Mouse (Mus musculus) gastrocnemius, postnatal 10 days (tissue): ENCODE measurements at regions not wholly inside any gene's neighbourhood (a gene's known extent, or its start where the extent isn't known, plus 50 kb on each side); places are given as distances from the start of the nearest gene placed in this dataset.

Experiments used
- DNase-seq: peaks from one replicate; pipeline ENCODE4 v3.0.0; 2021; ENCODE audit warnings: mixed read lengths
- microRNA-seq, 2 experiments: library from miRNA; unstranded; fragments of <30 nt; microRNA quantifications; one replicate each; pipeline ENCODE4 v1.2.0; 2021

GRCm38 (mm10) chr7:61939971-61940705 is 406.2 kb upstream of the Ndn start:
- DNase-seq = no peak

GRCm38 (mm10) chr7:61982203-61982932 is 364.0 kb upstream of the Ndn start:
- no peak for DNase-seq

- no peak for DNase-seq
Observed at GRCm38 (mm10) chr7:62026635-62027034, 319.7 kb upstream of the Ndn start.

- no peak for DNase-seq
Observed at GRCm38 (mm10) chr7:62045743-62046451, 300.5 kb upstream of the Ndn start.

- DNase-seq = no peak
Observed at GRCm38 (mm10) chr7:62046452-62046809, 299.9 kb upstream of the Ndn start.

- DNase-seq = no peak
Observed at GRCm38 (mm10) chr7:62078607-62079006, 267.8 kb upstream of the Ndn start.

GRCm38 (mm10) chr7:62085120-62085849 is 261.1 kb upstream of the Ndn start:
- peak; percentile 14 for DNase-seq

Small RNAs in the stretch of these regions (microRNA-seq; reads per million reads assigned to microRNA genes)
- gene Gm24923 (0 reads per million in 2 experiments), gene Mir344-2 (0 reads per million in 2 experiments), gene Mir344f (0 reads per million in 2 experiments), gene Mir344g (0.32 to 0.75 reads per million in 2 experiments), gene Mir344i (0 reads per million in 2 experiments)
